Mouse (Mus musculus): ENCODE results near the gene Tle2. TPM values are rescaled to one million over a fixed set of nuclear protein-coding genes. Genes with fewer than 3 reads are reported as not detected.

Tle2 gene
- total RNA-seq, 2 experiments from 2014 or later, result 0.33 to 5.9 TPM

GRCm38 (mm10) chr10:81551597-81552102, 22.7 kb upstream of the Tle2 start:
- peak; percentile 78 for ATAC-seq (replicated peaks; ENCODE audit: low FRiP score, low TSS enrichment, poor library complexity, severe bottlenecking)

- ATAC-seq (replicated peaks; ENCODE audit: low FRiP score, low TSS enrichment, poor library complexity, severe bottlenecking), result no peak
Measured at GRCm38 (mm10) chr10:81553232-81553631, 21.1 kb upstream of the Tle2 start.

GRCm38 (mm10) chr10:81553807-81554755, 20.3 kb upstream of the Tle2 start:
- ATAC-seq (replicated peaks; ENCODE audit: low FRiP score, low TSS enrichment, poor library complexity, severe bottlenecking), result no peak

GRCm38 (mm10) chr10:81556282-81556681, 18.1 kb upstream of the Tle2 start:
- no peak for ATAC-seq (replicated peaks; ENCODE audit: low FRiP score, low TSS enrichment, poor library complexity, severe bottlenecking)

- no peak for ATAC-seq (replicated peaks; ENCODE audit: low FRiP score, low TSS enrichment, poor library complexity, severe bottlenecking)
Measured at GRCm38 (mm10) chr10:81557491-81557890, 16.9 kb upstream of the Tle2 start.

GRCm38 (mm10) chr10:81559163-81559626, 15.2 kb upstream of the Tle2 start, which contains the start of gene Aes:
Aes (plus strand) TSS chr10:81559488.
- ATAC-seq (replicated peaks; ENCODE audit: low FRiP score, low TSS enrichment, poor library complexity, severe bottlenecking), result 0 out of 2 replicates have a peak, but pooled peaks have one; percentile 12

GRCm38 (mm10) chr10:81559627-81560539, 14.5 kb upstream of the Tle2 start:
- ATAC-seq (replicated peaks; ENCODE audit: low FRiP score, low TSS enrichment, poor library complexity, severe bottlenecking), result peak; percentile 41

GRCm38 (mm10) chr10:81560719-81561459, 13.5 kb upstream of the Tle2 start:
- peak; percentile 45 for ATAC-seq (replicated peaks; ENCODE audit: low FRiP score, low TSS enrichment, poor library complexity, severe bottlenecking)

- ATAC-seq (replicated peaks; ENCODE audit: low FRiP score, low TSS enrichment, poor library complexity, severe bottlenecking), result no peak
Measured at GRCm38 (mm10) chr10:81562411-81562810, 11.9 kb upstream of the Tle2 start.

GRCm38 (mm10) chr10:81563481-81563880, 10.9 kb upstream of the Tle2 start:
- ATAC-seq (replicated peaks; ENCODE audit: low FRiP score, low TSS enrichment, poor library complexity, severe bottlenecking), result no peak

- no peak for ATAC-seq (replicated peaks; ENCODE audit: low FRiP score, low TSS enrichment, poor library complexity, severe bottlenecking)
Measured at GRCm38 (mm10) chr10:81564216-81564615, 10.1 kb upstream of the Tle2 start.

- no peak for ATAC-seq (replicated peaks; ENCODE audit: low FRiP score, low TSS enrichment, poor library complexity, severe bottlenecking)
Measured at GRCm38 (mm10) chr10:81564734-81565133, 9.6 kb upstream of the Tle2 start.

GRCm38 (mm10) chr10:81565257-81566228, 8.8 kb upstream of the Tle2 start:
- ATAC-seq (replicated peaks; ENCODE audit: low FRiP score, low TSS enrichment, poor library complexity, severe bottlenecking), result no peak

GRCm38 (mm10) chr10:81568381-81569191, 5.8 kb upstream of the Tle2 start:
- ATAC-seq (replicated peaks; ENCODE audit: low FRiP score, low TSS enrichment, poor library complexity, severe bottlenecking), result no peak

GRCm38 (mm10) chr10:81569507-81570237, 4.7 kb upstream of the Tle2 start:
- no peak for ATAC-seq (replicated peaks; ENCODE audit: low FRiP score, low TSS enrichment, poor library complexity, severe bottlenecking)

GRCm38 (mm10) chr10:81570238-81570800, 4.0 kb upstream of the Tle2 start:
- ATAC-seq (replicated peaks; ENCODE audit: low FRiP score, low TSS enrichment, poor library complexity, severe bottlenecking), result no peak

All from megakaryocyte-erythroid progenitor cell, adult 5-6 weeks (primary cell).